Mouse (Mus musculus) midbrain, embryonic 10.5 days (tissue): ENCODE results near the gene Tubgcp2. TPM values are rescaled to one million over a fixed set of nuclear protein-coding genes. Genes with fewer than 3 reads are reported as not detected.

Experiments
- DNase-seq: peaks from one replicate; pipeline ENCODE4 v3.0.0-alpha.2; 2017; ENCODE audit warnings: low spot score
- H3K27ac ChIP-seq: fragments of 300-500 bp; sonication (generic); replicated peaks from 2 replicates; pipeline ENCODE4 v1.5.1; 2016; ENCODE audit warnings: mild to moderate bottlenecking
- H3K27me3 ChIP-seq: fragments of 300-500 bp; sonication (generic); 2 replicates; pipeline ENCODE4 v1.6.1; 2016; ENCODE audit warnings: low read depth, mild to moderate bottlenecking; ENCODE audit not compliant: poor library complexity, severe bottlenecking
- H3K36me3 ChIP-seq: fragments of 300-500 bp; sonication (generic); 2 replicates; pipeline ENCODE4 v1.6.1; 2016; ENCODE audit warnings: mild to moderate bottlenecking, moderate library complexity
- H3K4me1 ChIP-seq: fragments of 300-500 bp; sonication (generic); 2 replicates; pipeline ENCODE4 v1.6.1; 2016
- H3K4me3 ChIP-seq: fragments of 300-500 bp; sonication (generic); 2 replicates; pipeline ENCODE4 v1.5.1; 2016; ENCODE audit warnings: mild to moderate bottlenecking, moderate library complexity
- H3K9me3 ChIP-seq: fragments of 300-500 bp; sonication (generic); replicated peaks from 2 replicates; pipeline ENCODE4 v1.6.1; 2016; ENCODE audit warnings: mild to moderate bottlenecking
- WGBS: fragments of 180-500 bp; shearing (Covaris S2); methylation state at CpG from one replicate; pipeline ENCODE4 v1.1.7; 2016; 5-methylcytosine and 5-hydroxymethylcytosine counted together
- microRNA counts: library from miRNA; unstranded; fragments of <30 nt; microRNA quantifications from one replicate; lab custom pipeline; 2017
- microRNA-seq: library from miRNA; unstranded; fragments of <30 nt; microRNA quantifications from one replicate; pipeline ENCODE4, GENCODE M21; 2017
- polyA plus RNA-seq: library from polyadenylated mRNA; unstranded; fragments of >200 nt; fragmentation: Nextera tagmentation; extraction: Ambion mirVana; gene quantifications from 2 replicates; pipeline ENCODE4 v1.2.1, GENCODE M21; 2016

Gene Tubgcp2
- polyA plus RNA-seq, 1 experiment from 2014 or later = 74.0 TPM

DNA sequence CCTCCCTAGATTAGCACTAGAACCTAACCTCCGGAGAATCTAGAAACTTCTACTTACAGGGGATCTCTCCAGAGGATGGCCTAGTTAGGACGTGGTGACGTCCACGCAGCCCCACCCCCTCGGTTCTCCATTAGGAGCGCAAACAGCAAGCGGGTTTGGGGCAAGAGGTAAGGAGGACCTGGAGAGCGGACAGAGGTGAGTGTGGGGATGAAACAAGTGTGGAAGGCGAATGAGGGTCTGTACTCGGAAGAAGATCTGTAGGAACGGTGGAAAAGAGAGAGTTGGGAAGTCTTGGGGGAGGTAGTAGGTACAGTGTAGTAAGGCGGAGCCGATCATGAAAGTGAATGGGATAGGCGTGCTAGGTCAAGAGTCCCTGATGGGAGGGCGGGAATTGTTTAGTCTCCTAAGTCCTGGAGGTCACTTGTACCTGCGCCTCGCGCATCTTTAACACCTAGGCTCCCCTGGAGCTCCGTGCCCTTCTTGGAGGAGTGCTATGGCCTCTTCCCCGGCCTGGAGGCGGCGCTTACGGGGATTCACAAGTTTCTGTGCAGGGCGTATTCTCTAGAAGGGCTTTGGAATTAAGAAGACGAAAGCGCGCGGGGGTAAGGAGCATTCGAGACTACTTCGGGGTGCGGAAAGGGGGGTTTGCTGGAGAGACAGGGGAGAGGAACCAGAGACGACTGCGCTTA, 86.0 kb downstream of the Tubgcp2 start:
- Histone ChIP-seq H3K27ac (peak overlapping the region; percentile 39; the same call in 1 of the 2 replicates), H3K4me3 (peak overlapping the region; percentile 62), H3K4me1 (peaks cover 31% of the 10 kb centered on the region), H3K27me3 (peaks cover 86% of the 10 kb centered on the region), H3K36me3 (no peaks in the 10 kb centered on the region), H3K9me3 (no peaks in the 10 kb centered on the region)
- 2% methylated on average over 33 of the region's 33 CpGs for WGBS
- peak; percentile 63 for DNase-seq

DNA sequence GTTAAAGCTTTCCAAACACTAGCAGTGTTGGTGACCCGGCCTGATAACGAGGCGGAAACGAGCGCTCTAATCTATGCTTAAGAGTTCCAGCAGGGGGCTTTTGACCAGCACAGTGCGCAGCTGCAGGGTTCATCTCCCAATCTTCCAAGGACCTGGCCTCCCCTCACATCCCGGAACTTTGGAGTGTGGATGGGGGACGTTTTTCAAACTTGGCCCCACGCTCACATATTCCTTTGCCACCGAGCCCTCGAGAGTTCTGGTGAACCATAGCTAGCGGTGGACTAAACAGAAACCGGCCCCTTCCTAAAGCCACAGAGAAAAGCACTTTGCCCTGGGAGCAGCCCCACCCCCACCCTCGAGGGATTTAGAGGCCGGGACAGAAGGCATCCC, 86.6 kb downstream of the Tubgcp2 start:
- peaks cover 31% of the 10 kb centered on the region for H3K4me1 ChIP-seq
- H3K27ac ChIP-seq = peak overlapping the region; percentile 39; the same call in 1 of the 2 replicates
- under 1% methylated on average over 15 of the region's 15 CpGs for whole genome bisulfite sequencing
- peak overlapping the region; percentile 62 for H3K4me3 ChIP-seq
- H3K36me3 ChIP-seq = no peaks in the 10 kb centered on the region
- H3K27me3 ChIP-seq = peaks cover 86% of the 10 kb centered on the region
- DNase-seq = peak; percentile 68
- H3K9me3 ChIP-seq = no peaks in the 10 kb centered on the region

DNA sequence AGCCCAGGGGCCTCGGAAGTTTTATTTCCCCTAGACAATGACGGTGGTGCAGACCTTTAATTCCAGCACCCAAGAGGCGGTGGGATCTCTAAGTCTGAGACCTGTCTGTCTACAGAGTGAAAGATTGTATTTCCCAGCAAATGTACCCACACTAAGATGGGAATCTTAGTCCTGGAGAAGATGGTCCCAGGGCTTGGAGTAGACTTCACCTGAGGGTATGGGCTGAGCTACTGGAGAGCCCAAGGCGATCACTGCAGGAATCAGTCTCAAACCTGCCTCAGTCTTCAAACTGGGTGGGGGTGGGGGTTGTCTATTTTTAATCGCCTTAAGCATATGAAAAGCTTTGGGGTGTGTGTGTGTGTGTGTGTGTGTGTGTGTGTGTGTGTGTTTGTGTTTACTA, 90.4 kb downstream of the Tubgcp2 start:
- Histone ChIP-seq H3K27me3 (peaks cover 100% of the 10 kb centered on the region), H3K4me3 (no peak overlapping the region), H3K36me3 (no peaks in the 10 kb centered on the region), H3K4me1 (peaks cover 29% of the 10 kb centered on the region), H3K9me3 (no peaks in the 10 kb centered on the region), H3K27ac (no peak overlapping the region)
- no peak for DNase-seq
- WGBS = 26% methylated on average over 5 of the region's 5 CpGs

MicroRNAs within 50 kb of the gene (microRNA counts, 519-probe panel; counts per million panel counts)
- not detected for microRNA mmu-miR-202-3p (lab: Ali Mortazavi, UCI)
- microRNA mmu-miR-202-5p (lab: Ali Mortazavi, UCI) = not detected

Small RNAs within 50 kb of the gene (microRNA-seq; reads per million reads assigned to microRNA genes)
- not detected for gene Mir202
- gene Mir7062 = 1.2 reads per million
- gene mmu-mir-7686 = not detected

Other genes starting within 250 kb of the Tubgcp2 start
- gene Adgra1, start 202.5 kb downstream of the Tubgcp2 start, polyA plus RNA-seq = 9.1 and 17.1 TPM in 2 replicates
- 0.31 and 0.35 TPM in 2 replicates for gene Kndc1, start 142.0 kb downstream of the Tubgcp2 start, polyA plus RNA-seq
- 0.16 TPM in 1 of 2 replicates, not detected in the other for gene Utf1, start 92.9 kb downstream of the Tubgcp2 start, polyA plus RNA-seq
- 0.74 and 1.1 TPM in 2 replicates for gene 6430531B16Rik, start 57.9 kb downstream of the Tubgcp2 start, polyA plus RNA-seq
- 2.5 and 2.7 TPM in 2 replicates for gene Adam8, start 44.1 kb downstream of the Tubgcp2 start, polyA plus RNA-seq
- 42.6 and 43.8 TPM in 2 replicates for gene Zfp511, start 278 bp downstream of the Tubgcp2 start, polyA plus RNA-seq
- gene Msx3, start 12.4 kb upstream of the Tubgcp2 start, polyA plus RNA-seq = 5.1 and 16.6 TPM in 2 replicates
- 2.0 and 4.7 TPM in 2 replicates for gene Caly, start 45.9 kb upstream of the Tubgcp2 start, polyA plus RNA-seq
- not detected in 2 replicates for gene Prap1, start 56.7 kb upstream of the Tubgcp2 start, polyA plus RNA-seq
- gene Fuom, start 65.8 kb upstream of the Tubgcp2 start, polyA plus RNA-seq = 10.9 and 12.8 TPM in 2 replicates
- 15.8 and 18.5 TPM in 2 replicates for gene Paox, start 79.1 kb upstream of the Tubgcp2 start, polyA plus RNA-seq
- 157 and 161 TPM in 2 replicates for gene Echs1, start 79.8 kb upstream of the Tubgcp2 start, polyA plus RNA-seq
- gene Mtg1, start 100.9 kb upstream of the Tubgcp2 start, polyA plus RNA-seq = 32.6 TPM in 2 replicates
- gene Sprn, start 118.2 kb upstream of the Tubgcp2 start, polyA plus RNA-seq = 0.49 and 0.79 TPM in 2 replicates
- gene Olfr522, start 128.1 kb upstream of the Tubgcp2 start, polyA plus RNA-seq = not detected in 2 replicates
- gene Olfr523, start 136.5 kb upstream of the Tubgcp2 start, polyA plus RNA-seq = not detected in 2 replicates
- gene Olfr524, start 169.3 kb upstream of the Tubgcp2 start, polyA plus RNA-seq = not detected in 2 replicates
- gene Cd163l1, start 181.6 kb upstream of the Tubgcp2 start, polyA plus RNA-seq = not detected in 2 replicates
- gene 5830411N06Rik, start 210.6 kb upstream of the Tubgcp2 start, polyA plus RNA-seq = not detected in 2 replicates